Mouse (Mus musculus) stomach, embryonic 14.5 days (tissue): ENCODE measurements around the gene Wfdc12. TPM values are rescaled to one million over a fixed set of nuclear protein-coding genes. Genes with fewer than 3 reads are reported as not detected.

ENCODE experiments used
- ATAC-seq: fragments of 200-750 bp; cut with Nextera tagmentation; 2 replicates; pipeline ENCODE4 v1.8.0; 2017; ENCODE audit warnings: low read depth, moderate TSS enrichment; ENCODE audit not compliant: insufficient number of reproducible peaks, insufficient read depth, low FRiP score
- H3K27ac ChIP-seq: fragments of 300-500 bp; sonication (generic); 2 replicates; pipeline ENCODE4 v1.5.1; 2014; ENCODE audit warnings: mild to moderate bottlenecking, low read length, moderate library complexity, mixed read lengths
- H3K27me3 ChIP-seq: fragments of 300-500 bp; sonication (generic); 2 replicates; pipeline ENCODE4 v1.6.1; 2014; ENCODE audit warnings: low read length, control low read depth, mixed read lengths; ENCODE audit not compliant: control insufficient read depth, insufficient read depth
- H3K36me3 ChIP-seq: fragments of 300-500 bp; sonication (generic); 2 replicates; pipeline ENCODE4 v1.6.1; 2014; ENCODE audit warnings: mild to moderate bottlenecking, control low read depth, low read length, moderate library complexity, mixed read lengths; ENCODE audit not compliant: control insufficient read depth, insufficient read depth
- H3K4me1 ChIP-seq: fragments of 300-500 bp; sonication (generic); 2 replicates; pipeline ENCODE4 v1.6.1; 2014; ENCODE audit warnings: low read length, control low read depth, mixed read lengths; ENCODE audit not compliant: control insufficient read depth, insufficient read depth
- H3K4me2 ChIP-seq: fragments of 300-500 bp; sonication (generic); replicated peaks from 2 replicates; pipeline ENCODE4 v1.6.1; 2014; ENCODE audit warnings: low read depth, low read length, control low read depth
- H3K4me3 ChIP-seq: fragments of 300-500 bp; sonication (generic); 2 replicates; pipeline ENCODE4 v1.5.1; 2014; ENCODE audit warnings: low read depth, low read length, control low read depth
- H3K9ac ChIP-seq: fragments of 300-500 bp; sonication (generic); replicated peaks from 2 replicates; pipeline ENCODE4 v1.6.1; 2014; ENCODE audit warnings: low read depth, mild to moderate bottlenecking, control low read depth, low read length, moderate library complexity, mixed read lengths
- H3K9me3 ChIP-seq: fragments of 300-500 bp; sonication (generic); 2 replicates; pipeline ENCODE4 v1.6.1; 2016; ENCODE audit warnings: low read depth, low read length, control low read depth; ENCODE audit not compliant: control insufficient read depth
- WGBS: fragments of 180-500 bp; shearing (Covaris S2); extraction: QIAGEN DNeasy Blood & Tissue Kit; methylation state at CpG from one replicate; pipeline ENCODE4 v1.1.7; 2014; 5-methylcytosine and 5-hydroxymethylcytosine counted together
- polyA plus RNA-seq: library from polyadenylated mRNA; unstranded; fragments of >200 nt; fragmentation: Nextera tagmentation; extraction: Ambion mirVana; gene quantifications from 2 replicates; pipeline ENCODE4 v1.2.1, GENCODE M21; 2014

Wfdc12 gene
- polyA plus RNA-seq, 1 experiment from 2014 or later = not detected

- Histone ChIP-seq H3K27me3 (no peaks in the 10 kb centered on the region), H3K4me2 (no peak overlapping the region), H3K4me3 (no peak overlapping the region), H3K27ac (no peak overlapping the region), H3K9ac (no peak overlapping the region), H3K4me1 (peaks cover 14% of the 10 kb centered on the region; the same call in 1 of the 2 replicates), H3K36me3 (peaks cover 16% of the 10 kb centered on the region), H3K9me3 (no peaks in the 10 kb centered on the region)
- ATAC-seq = no peak
- whole genome bisulfite sequencing = 92% methylated on average over 10 of the region's 10 CpGs
Observed at GRCm38 (mm10) chr2:164154007-164154406, 36.4 kb downstream of the Wfdc12 start.

GRCm38 (mm10) chr2:164152341-164152740 lies 38.1 kb downstream of the Wfdc12 start:
- Histone ChIP-seq H3K4me1 (peaks cover 14% of the 10 kb centered on the region; the same call in 1 of the 2 replicates), H3K9me3 (no peaks in the 10 kb centered on the region), H3K4me3 (no peak overlapping the region), H3K4me2 (no peak overlapping the region), H3K27ac (no peak overlapping the region), H3K27me3 (no peaks in the 10 kb centered on the region), H3K9ac (no peak overlapping the region), H3K36me3 (peaks cover 16% of the 10 kb centered on the region)
- WGBS = 92% methylated on average over 11 of the region's 11 CpGs
- no peak for ATAC-seq

GRCm38 (mm10) chr2:164150086-164150760 lies 40.2 kb downstream of the Wfdc12 start:
- ATAC-seq = no peak

GRCm38 (mm10) chr2:164146556-164146955 lies 43.9 kb downstream of the Wfdc12 start:
- no peak overlapping the region for H3K4me3 ChIP-seq
- H3K4me1 ChIP-seq = peaks cover 14% of the 10 kb centered on the region; the same call in 1 of the 2 replicates
- H3K9me3 ChIP-seq = no peaks in the 10 kb centered on the region
- WGBS = 94% methylated on average over 12 of the region's 12 CpGs
- H3K9ac ChIP-seq = no peak overlapping the region
- H3K4me2 ChIP-seq = no peak overlapping the region
- H3K27me3 ChIP-seq = no peaks in the 10 kb centered on the region
- H3K36me3 ChIP-seq = no peaks in the 10 kb centered on the region; the same call in 1 of the 2 replicates
- H3K27ac ChIP-seq = no peak overlapping the region
- no peak for ATAC-seq

More at GRCm38 (mm10) chr2:164150086-164150760, 40.2 kb downstream of the Wfdc12 start:
- Histone ChIP-seq H3K4me1 (peaks cover 14% of the 10 kb centered on the region; the same call in 1 of the 2 replicates), H3K4me3 (no peak overlapping the region), H3K36me3 (peaks cover 16% of the 10 kb centered on the region), H3K9me3 (no peaks in the 10 kb centered on the region), H3K4me2 (no peak overlapping the region), H3K9ac (no peak overlapping the region), H3K27ac (no peak overlapping the region), H3K27me3 (no peaks in the 10 kb centered on the region)
- WGBS = 36% methylated on average over 14 of the region's 14 CpGs

- Histone ChIP-seq H3K4me1 (0 out of 2 replicates have a peak, but pooled peaks cover 2% of the 10 kb centered on the region), H3K9ac (no peak overlapping the region), H3K36me3 (no peaks in the 10 kb centered on the region; the same call in 1 of the 2 replicates), H3K9me3 (no peaks in the 10 kb centered on the region), H3K4me2 (no peak overlapping the region), H3K27ac (no peak overlapping the region), H3K27me3 (no peaks in the 10 kb centered on the region), H3K4me3 (no peak overlapping the region)
- ATAC-seq = no peak
- WGBS = 80% methylated on average over 10 of the region's 10 CpGs
Observed at GRCm38 (mm10) chr2:164144541-164144940, 45.9 kb downstream of the Wfdc12 start.

GRCm38 (mm10) chr2:164144025-164144424 lies 46.4 kb downstream of the Wfdc12 start:
- WGBS = 78% methylated on average over 6 of the region's 6 CpGs

GRCm38 (mm10) chr2:164142021-164142420 lies 48.4 kb downstream of the Wfdc12 start:
- Histone ChIP-seq H3K4me2 (no peak overlapping the region), H3K4me1 (0 out of 2 replicates have a peak, but pooled peaks cover 6% of the 10 kb centered on the region), H3K27ac (0 out of 2 replicates have a peak overlapping the region, but pooled peaks have one; percentile 6), H3K9me3 (no peaks in the 10 kb centered on the region), H3K27me3 (no peaks in the 10 kb centered on the region), H3K9ac (no peak overlapping the region), H3K4me3 (no peak overlapping the region), H3K36me3 (no peaks in the 10 kb centered on the region; the same call in 1 of the 2 replicates)
- ATAC-seq = no peak
- 65% methylated on average over 10 of the region's 10 CpGs for WGBS

More at GRCm38 (mm10) chr2:164144025-164144424, 46.4 kb downstream of the Wfdc12 start:
- Histone ChIP-seq H3K36me3 (no peaks in the 10 kb centered on the region; the same call in 1 of the 2 replicates), H3K27ac (no peak overlapping the region), H3K4me3 (no peak overlapping the region), H3K27me3 (no peaks in the 10 kb centered on the region), H3K9me3 (no peaks in the 10 kb centered on the region), H3K9ac (no peak overlapping the region), H3K4me1 (0 out of 2 replicates have a peak, but pooled peaks cover under 1% of the 10 kb centered on the region), H3K4me2 (no peak overlapping the region)
- no peak for ATAC-seq
